Mouse (Mus musculus) embryonic fibroblast, embryonic 13.5 days (primary cell): ENCODE results near the gene Btbd2.

Experiments used
- CTCF ChIP-seq: IDR thresholded peaks from 2 replicates; pipeline ENCODE4 v1.5.1; 2011; ENCODE audit warnings: mild to moderate bottlenecking, control low read depth, low read length, moderate library complexity, borderline replicate concordance; ENCODE audit not compliant: insufficient read depth
- POLR2A ChIP-seq: IDR thresholded peaks from 2 replicates; pipeline ENCODE4 v1.6.1; 2011; ENCODE audit warnings: low read depth, mild to moderate bottlenecking, control low read depth, low read length, moderate library complexity

GRCm38 (mm10) chr10:80596318-80596717 is 60.6 kb downstream of the Btbd2 start:
- no peak for TF ChIP-seq POLR2A
- TF ChIP-seq CTCF: no peak
